Mouse (Mus musculus) midbrain, embryonic 16.5 days (tissue): Measurements from ENCODE around the gene Atxn2l. TPM values are rescaled to one million over a fixed set of nuclear protein-coding genes. Genes with fewer than 3 reads are reported as not detected.

Source experiments
- ATAC-seq: fragments of 200-750 bp; cut with Nextera tagmentation; 2 replicates; pipeline ENCODE4 v1.8.0; 2017; ENCODE audit warnings: moderate TSS enrichment
- H3K27ac ChIP-seq: fragments of 300-500 bp; sonication (generic); 2 replicates; pipeline ENCODE4 v1.5.1; 2014; ENCODE audit warnings: mild to moderate bottlenecking, low read length, mixed read lengths
- H3K27me3 ChIP-seq: fragments of 300-500 bp; sonication (generic); 2 replicates; pipeline ENCODE4 v1.6.1; 2014; ENCODE audit warnings: low read depth, low read length, mixed read lengths; ENCODE audit not compliant: control insufficient read depth, insufficient read depth
- H3K36me3 ChIP-seq: fragments of 300-500 bp; sonication (generic); 2 replicates; pipeline ENCODE4 v1.6.1; 2014; ENCODE audit warnings: mild to moderate bottlenecking, low read length, moderate library complexity, mixed read lengths; ENCODE audit not compliant: control insufficient read depth, insufficient read depth
- H3K4me1 ChIP-seq: fragments of 300-500 bp; sonication (generic); 2 replicates; pipeline ENCODE4 v1.6.1; 2014; ENCODE audit warnings: mild to moderate bottlenecking, low read length, mixed read lengths; ENCODE audit not compliant: control insufficient read depth, insufficient read depth
- H3K4me2 ChIP-seq: fragments of 300-500 bp; sonication (generic); 2 replicates; pipeline ENCODE4 v1.6.1; 2014; ENCODE audit warnings: mild to moderate bottlenecking, low read length, mixed read lengths
- H3K4me3 ChIP-seq: fragments of 300-500 bp; sonication (generic); 2 replicates; pipeline ENCODE4 v1.5.1; 2014; ENCODE audit warnings: low read depth, mild to moderate bottlenecking, low read length, moderate library complexity, mixed read lengths
- H3K9ac ChIP-seq: fragments of 300-500 bp; sonication (generic); 2 replicates; pipeline ENCODE4 v1.6.1; 2014; ENCODE audit warnings: low read depth, low read length, mixed read lengths
- H3K9me3 ChIP-seq: fragments of 300-500 bp; sonication (generic); replicated peaks from 2 replicates; pipeline ENCODE4 v1.6.1; 2014; ENCODE audit warnings: mild to moderate bottlenecking, low read length, mixed read lengths; ENCODE audit not compliant: control insufficient read depth, poor library complexity, severe bottlenecking
- WGBS: fragments of 180-500 bp; shearing (Covaris S2); extraction: QIAGEN DNeasy Blood & Tissue Kit; methylation state at CpG from one replicate; pipeline ENCODE4 v1.1.7; 2014; 5-methylcytosine and 5-hydroxymethylcytosine counted together
- polyA plus RNA-seq: library from polyadenylated mRNA; unstranded; fragments of >200 nt; fragmentation: Nextera tagmentation; extraction: Ambion mirVana; gene quantifications from 2 replicates; pipeline ENCODE4 v1.2.1, GENCODE M21; 2015

The Atxn2l gene
- polyA plus RNA-seq, 1 experiment from 2014 or later, result 66.9 TPM

DNA sequence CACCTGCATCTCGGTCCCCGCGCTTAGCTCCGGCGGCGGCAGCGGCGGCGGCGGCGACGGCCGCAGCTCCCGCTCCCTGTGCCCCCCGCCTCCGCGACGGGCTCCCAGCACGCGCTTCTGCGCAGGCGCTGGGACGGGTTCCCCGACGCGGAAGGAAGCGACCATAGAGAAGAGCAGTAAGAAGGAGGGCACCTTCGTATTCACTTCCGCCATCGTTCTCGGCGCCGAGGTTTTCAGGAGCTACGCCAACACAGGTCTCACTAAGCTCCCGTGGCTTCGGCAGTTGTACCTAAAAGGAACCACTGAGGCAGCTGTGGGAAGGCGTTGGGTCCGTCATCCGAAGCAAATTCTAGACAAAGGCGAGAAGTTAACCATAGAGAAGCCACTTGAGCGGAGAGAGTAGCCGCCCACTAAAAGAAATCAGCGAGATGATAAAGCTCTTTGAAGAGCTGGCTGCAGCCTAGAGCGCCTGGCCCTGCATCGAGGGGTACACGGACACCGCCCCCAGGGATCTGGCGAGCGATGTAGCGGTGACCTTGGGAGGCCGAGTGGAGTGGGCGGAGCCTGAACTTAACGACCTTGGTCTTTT, 28.1 kb downstream of the Atxn2l start, which contains the start of gene Sh2b1:
Gene Sh2b1, minus strand, starts transcription at position 432 of the 589 bp plus-strand sequence.
- H3K27ac ChIP-seq, result peak within 1 kb of the TSS; percentile 96
- ATAC-seq, result peak; percentile 94
- H3K27me3 ChIP-seq, result no peaks in the 10 kb centered on the region
- H3K4me2 ChIP-seq, result peak within 1 kb of the TSS; percentile 90
- under 1% methylated on average over 51 of the region's 53 CpGs for WGBS
- peaks cover 18% of the 10 kb centered on the region for H3K4me1 ChIP-seq
- H3K4me3 ChIP-seq, result peak within 1 kb of the TSS; percentile 88
- peaks cover 17% of the 10 kb centered on the region for H3K36me3 ChIP-seq
- H3K9ac ChIP-seq, result peak within 1 kb of the TSS; percentile 95
- H3K9me3 ChIP-seq, result no peaks in the 10 kb centered on the region

DNA sequence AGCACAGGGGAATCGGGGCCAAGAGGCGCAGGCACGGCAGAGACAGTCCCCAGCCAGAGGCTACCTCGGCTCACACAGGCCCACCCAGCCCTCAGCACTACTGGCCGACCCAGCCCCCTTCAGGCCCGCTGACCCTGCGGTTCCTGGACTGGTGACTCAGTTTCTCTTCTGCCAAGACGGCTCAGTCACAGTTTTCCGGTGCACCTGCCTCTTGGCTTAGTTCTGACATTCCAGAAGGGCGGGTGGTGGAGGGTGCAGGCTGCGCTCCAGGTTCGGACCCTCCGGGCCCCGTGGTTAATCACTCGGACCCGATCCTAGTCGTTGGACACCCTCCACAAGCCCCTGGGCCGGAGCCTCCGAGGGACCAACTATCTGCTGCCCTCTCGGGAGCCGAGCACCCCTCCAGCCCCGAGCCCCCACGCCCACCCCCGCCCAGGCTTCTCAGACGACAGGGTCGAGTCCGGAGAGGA, 28.7 kb downstream of the Atxn2l start:
- peak; percentile 62 for ATAC-seq
- H3K9ac ChIP-seq, result peak overlapping the region; percentile 95
- H3K27me3 ChIP-seq, result no peaks in the 10 kb centered on the region
- H3K27ac ChIP-seq, result peak overlapping the region; percentile 96
- peaks cover 17% of the 10 kb centered on the region for H3K36me3 ChIP-seq
- H3K9me3 ChIP-seq, result no peaks in the 10 kb centered on the region
- peak overlapping the region; percentile 88 for H3K4me3 ChIP-seq
- peak overlapping the region; percentile 90 for H3K4me2 ChIP-seq
- 1% methylated on average over 27 of the region's 27 CpGs for WGBS
- H3K4me1 ChIP-seq, result peaks cover 18% of the 10 kb centered on the region

DNA sequence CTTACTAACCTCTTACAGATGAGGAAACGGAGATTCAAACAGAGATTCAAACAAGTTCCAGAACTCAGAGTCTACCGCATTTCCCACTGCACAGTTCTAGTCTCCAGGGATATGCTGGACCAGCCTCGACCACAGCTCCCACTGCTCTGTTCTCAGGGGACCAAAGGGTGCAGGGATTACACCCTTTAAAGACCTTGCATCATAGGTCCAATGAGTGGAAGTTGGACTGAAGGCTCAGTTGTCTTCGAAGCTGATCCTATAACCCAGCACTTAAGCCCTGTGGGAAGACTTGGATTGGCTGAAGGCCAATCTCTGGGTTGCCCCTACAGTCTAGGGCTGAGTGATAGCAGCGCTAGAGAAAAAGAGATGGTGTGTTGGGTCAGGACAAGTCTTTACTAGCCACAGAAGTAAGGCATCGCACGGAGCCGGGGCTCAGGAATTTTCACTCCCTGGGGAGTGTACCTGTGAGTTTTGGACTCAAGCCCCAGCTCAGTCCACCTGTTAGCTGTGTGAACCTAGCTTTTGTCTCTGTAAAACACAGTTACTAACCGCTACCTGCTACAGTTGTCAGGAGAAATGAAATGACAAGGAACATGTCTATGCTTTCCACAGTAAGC, 29.7 kb downstream of the Atxn2l start:
- no peak for ATAC-seq
- 84% methylated on average over 9 of the region's 9 CpGs for WGBS
- H3K4me3 ChIP-seq, result peak overlapping the region; percentile 88; the same call in 1 of the 2 replicates

DNA sequence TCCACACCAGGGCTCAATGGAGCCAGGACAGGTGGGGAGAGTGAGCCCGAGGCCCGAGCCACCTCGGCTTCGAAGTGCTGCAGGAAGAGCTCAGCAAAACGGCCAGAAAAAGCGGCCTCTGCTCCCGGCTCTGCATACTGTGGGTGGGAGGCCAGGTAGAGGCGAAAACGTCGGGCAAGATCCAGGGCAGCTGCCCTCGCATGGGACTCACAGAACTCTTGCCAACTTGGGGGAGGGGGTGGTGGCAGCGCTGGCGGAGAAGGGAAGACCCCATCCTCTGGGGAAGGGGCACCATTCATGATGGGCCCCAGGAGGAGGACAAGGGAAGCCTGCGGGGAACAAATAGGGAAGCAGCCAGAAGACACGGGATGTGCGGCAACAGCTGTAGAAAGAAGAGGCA, 30.5 kb downstream of the Atxn2l start:
- Histone ChIP-seq H3K36me3 (peaks cover 32% of the 10 kb centered on the region), H3K27ac (no peak overlapping the region), H3K4me2 (no peak overlapping the region), H3K9me3 (no peaks in the 10 kb centered on the region), H3K27me3 (no peaks in the 10 kb centered on the region), H3K4me1 (peaks cover 18% of the 10 kb centered on the region), H3K4me3 (no peak overlapping the region), H3K9ac (no peak overlapping the region)
- no peak for ATAC-seq
- 90% methylated on average over 16 of the region's 16 CpGs for WGBS

More for the DNA sequence above, 29.7 kb downstream of the Atxn2l start:
- Histone ChIP-seq H3K9me3 (no peaks in the 10 kb centered on the region), H3K4me2 (peak overlapping the region; percentile 90), H3K36me3 (peaks cover 24% of the 10 kb centered on the region), H3K4me1 (peaks cover 18% of the 10 kb centered on the region), H3K27ac (no peak overlapping the region), H3K27me3 (no peaks in the 10 kb centered on the region), H3K9ac (peak overlapping the region; percentile 95)

DNA sequence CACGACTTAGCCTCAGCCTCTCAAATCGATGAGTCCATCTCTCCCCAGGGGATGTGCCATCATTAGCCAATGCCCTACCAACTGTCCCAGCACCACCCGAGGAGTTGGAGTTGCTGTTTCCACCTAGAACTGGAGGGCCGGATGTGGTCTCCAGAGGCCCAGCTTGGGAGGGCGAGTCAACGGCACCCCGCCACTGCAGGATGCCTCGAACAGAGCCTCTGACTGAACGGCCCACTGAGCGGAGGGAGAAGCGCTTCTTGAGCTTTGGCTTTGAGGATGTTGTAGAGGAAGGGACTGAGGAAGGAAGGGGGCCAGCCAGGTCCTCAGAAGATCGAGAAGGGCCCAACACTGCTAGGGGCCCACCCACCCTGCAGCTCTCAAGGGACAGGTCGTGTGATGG, 30.9 kb downstream of the Atxn2l start:
- no peak overlapping the region for H3K4me2 ChIP-seq
- H3K4me1 ChIP-seq, result peaks cover 18% of the 10 kb centered on the region
- no peak for ATAC-seq
- H3K27me3 ChIP-seq, result no peaks in the 10 kb centered on the region
- H3K4me3 ChIP-seq, result no peak overlapping the region
- WGBS, result 90% methylated on average over 13 of the region's 13 CpGs
- peaks cover 34% of the 10 kb centered on the region for H3K36me3 ChIP-seq
- no peaks in the 10 kb centered on the region for H3K9me3 ChIP-seq
- H3K27ac ChIP-seq, result no peak overlapping the region
- H3K9ac ChIP-seq, result no peak overlapping the region

DNA sequence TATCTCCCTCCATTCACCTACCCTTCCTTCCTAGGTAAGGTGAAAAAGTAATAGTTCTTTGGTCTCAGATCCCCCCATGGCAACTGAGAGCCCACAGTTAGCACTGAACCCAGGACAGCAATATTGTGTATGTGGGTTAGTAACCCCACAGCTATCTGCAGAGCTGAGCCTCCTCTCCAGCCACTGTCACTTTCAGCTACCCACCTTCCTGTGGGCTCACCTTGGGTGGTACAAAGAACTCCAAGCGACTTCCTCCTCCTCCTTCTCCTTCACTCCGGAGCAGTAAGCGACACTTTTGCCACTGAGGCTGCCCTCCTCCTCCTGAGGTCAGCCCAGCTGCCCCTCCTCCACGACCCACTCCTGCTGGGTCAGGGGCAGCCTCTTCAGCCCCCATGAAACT, 31.4 kb downstream of the Atxn2l start:
- WGBS, result 85% methylated on average over 4 of the region's 4 CpGs
- H3K36me3 ChIP-seq, result peaks cover 39% of the 10 kb centered on the region
- no peaks in the 10 kb centered on the region for H3K27me3 ChIP-seq

DNA sequence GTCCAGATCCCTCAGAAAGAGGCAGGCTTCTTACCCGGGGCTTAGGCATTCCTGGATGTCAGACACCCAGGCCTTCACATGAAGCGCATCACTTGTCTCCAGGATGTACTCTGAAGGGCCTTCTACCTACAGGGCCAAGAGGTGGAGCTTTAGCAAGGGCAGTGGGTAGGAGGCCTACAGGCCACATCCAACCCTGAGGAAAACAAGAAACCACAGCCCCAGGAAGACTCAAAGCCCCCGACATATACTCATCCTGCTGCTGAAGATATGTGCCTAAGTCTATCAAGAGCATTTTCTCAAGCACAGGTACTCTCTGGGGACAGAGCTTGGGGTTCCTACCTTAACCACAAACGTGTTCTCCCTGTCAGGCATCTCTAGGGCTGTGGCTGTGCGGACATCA, 31.9 kb downstream of the Atxn2l start:
- Histone ChIP-seq H3K4me1 (peaks cover 18% of the 10 kb centered on the region), H3K9me3 (no peaks in the 10 kb centered on the region), H3K36me3 (peaks cover 43% of the 10 kb centered on the region), H3K4me2 (no peak overlapping the region), H3K27ac (no peak overlapping the region), H3K9ac (no peak overlapping the region), H3K27me3 (no peaks in the 10 kb centered on the region), H3K4me3 (no peak overlapping the region)
- ATAC-seq, result no peak
- WGBS, result 94% methylated on average over 5 of the region's 5 CpGs

More for the DNA sequence above, 31.4 kb downstream of the Atxn2l start:
- no peak overlapping the region for H3K9ac ChIP-seq
- no peak overlapping the region for H3K27ac ChIP-seq
- ATAC-seq, result no peak
- H3K4me3 ChIP-seq, result no peak overlapping the region
- H3K4me1 ChIP-seq, result peaks cover 18% of the 10 kb centered on the region
- H3K4me2 ChIP-seq, result no peak overlapping the region
- H3K9me3 ChIP-seq, result no peaks in the 10 kb centered on the region

DNA sequence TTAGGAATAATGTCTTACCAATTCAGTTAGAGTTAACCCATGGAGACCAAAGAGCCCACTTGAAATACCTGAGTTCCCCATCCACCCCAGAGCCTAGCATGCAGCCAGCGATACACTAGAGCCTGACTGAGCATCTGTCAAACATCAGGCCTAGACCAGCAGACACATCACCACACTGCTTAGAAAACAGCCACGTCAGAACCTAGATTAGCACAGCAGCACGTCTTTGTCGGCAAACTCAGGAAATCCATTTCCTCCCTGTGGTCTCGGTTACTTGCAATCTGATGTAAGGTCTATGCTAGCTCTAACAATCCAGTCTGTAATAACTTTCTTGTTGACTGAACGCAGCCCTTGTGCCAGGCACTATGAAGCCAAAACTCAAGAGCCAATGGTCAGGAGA, 33.2 kb downstream of the Atxn2l start:
- Histone ChIP-seq H3K9me3 (no peaks in the 10 kb centered on the region), H3K4me1 (peaks cover 12% of the 10 kb centered on the region), H3K9ac (no peak overlapping the region), H3K27me3 (no peaks in the 10 kb centered on the region), H3K36me3 (peaks cover 45% of the 10 kb centered on the region), H3K27ac (no peak overlapping the region), H3K4me2 (no peak overlapping the region), H3K4me3 (no peak overlapping the region)
- no peak for ATAC-seq
- WGBS, result 92% methylated on average over 6 of the region's 6 CpGs
